ENCODE assay signal across 28 mouse cellular contexts in genomic region chr8:120161658-120162403, GRCm38 (mm10). TPM values are rescaled to one million over a fixed set of nuclear protein-coding genes. Genes with fewer than 3 reads are reported as not detected.
DNase-seq lines count a peak whose midpoint lies in the region; TF ChIP-seq lines count a peak whose summit lies in the region.
"Had no signal": no experiment of that assay in that cellular context is flagged by ENCODE, and none has a peak within 500 bp of the region (broad histone marks: within the 10 kb centered on the region; RNA-seq: fewer than 3 reads in every experiment).

No protein-coding gene starts in this region.

- no peak for DNase-seq in cerebellum, adult 2 months
- DNase-seq in cerebellum, adult 9-11 months = no peak
- no peak for DNase-seq in left cerebral cortex, adult 2 months (ENCODE audit: extremely low spot score in 1 of 2, low spot score in 2 of 2)
- no peak for DNase-seq in left cerebral cortex, adult 11 months (ENCODE audit: low spot score)
- DNase-seq in adrenal gland, adult 8-10 months = peak; percentile 80
- DNase-seq in brain, adult 2 months (ENCODE audit: low read depth, low spot score) = peak; percentile 63
- no peak for DNase-seq in yolk sac, embryonic 10.5 days (ENCODE audit: low spot score)
- no peak for DNase-seq in ovary, adult 18-20 months (ENCODE audit: low spot score)
- DNase-seq: cerebellum, adult 11 months; cerebellum, postnatal 14 days; forebrain, postnatal 0 days; kidney, adult 8-10 months; kidney, postnatal 10 days; lung, postnatal 4 days; right cerebral cortex, adult 18-20 months; thymus, adult 2 months; thymus, postnatal 4 days had no signal

- peak overlapping the region; percentile 68 for H3K27ac ChIP-seq in cerebellum, adult 2 months (ENCODE audit: insufficient read depth, low read length)
- peak overlapping the region; percentile 51; the same call in 1 of the 2 replicates for H3K27ac ChIP-seq in left cerebral cortex, adult 2 months
- H3K27ac ChIP-seq: forebrain, embryonic 10.5 days; hindbrain, embryonic 14.5 days; intestine, embryonic 15.5 days; stomach, postnatal 0 days had no signal

- intact Hi-C loops in left cerebral cortex, adult 2 months (cut with DNase I) = no loop called here

- no peak for TF ChIP-seq CTCF in cerebellum, adult 2 months (IDR thresholded peaks at IDR 0.05; ENCODE audit: borderline replicate concordance, insufficient read depth, low read depth, low read length)
- no peak for TF ChIP-seq CTCF in left cerebral cortex, adult 2 months (IDR thresholded peaks at IDR 0.05)

- no peak for TF ChIP-seq POLR2A in cerebellum, adult 2 months (IDR thresholded peaks at IDR 0.05; ENCODE audit: borderline replicate concordance, insufficient read depth, low read length)

- H3K4me1 ChIP-seq in cerebellum, adult 2 months (ENCODE audit: control insufficient read depth, insufficient read depth, low read length) = peaks cover 52% of the 10 kb centered on the region
- H3K4me1 ChIP-seq: intestine, embryonic 15.5 days had no signal

- H3K4me3 ChIP-seq in cerebellum, adult 2 months (replicated peaks; ENCODE audit: insufficient read depth, low read depth, low read length) = no peak overlapping the region
- no peak overlapping the region for H3K4me3 ChIP-seq in left cerebral cortex, adult 2 months
- H3K4me3 ChIP-seq: forebrain, embryonic 10.5 days; intestine, embryonic 15.5 days had no signal

- 55% methylated on average over 16 of the region's 16 CpGs for WGBS in cerebellum, adult 2 months

- H3K27me3 ChIP-seq in cerebellum, adult 2 months (ENCODE audit: control insufficient read depth, insufficient read depth, low read length) = no peaks in the 10 kb centered on the region
- H3K27me3 ChIP-seq: intestine, embryonic 15.5 days had no signal

RNA-seq across cellular contexts. Expression of gene Fam92b, which starts 15.4 kb away (rescaled TPM):
- 1.8 and 3.3 TPM in 2 replicates for polyA plus RNA-seq in cerebellum, adult 2 months (2012; rRNA removed)
- 1 to 10 TPM in 1 of 2 experiments, under 1 TPM in 1; 0.68 to 1.0 TPM for total RNA-seq in left cerebral cortex, adult 2 months (2021)
- total RNA-seq in adrenal gland, adult 8-10 months (2022) = 1 to 10 TPM in 3 of 4 experiments, under 1 TPM in 1; 0.99 to 4.1 (median 2.6) TPM
- total RNA-seq: gastrocnemius, adult 18-20 months; gastrocnemius, postnatal 4 days; liver, adult 2 months; megakaryocyte-erythroid progenitor cell, adult 5-6 weeks had no signal
- polyA plus RNA-seq: CD4-positive, CD25-positive, alpha-beta regulatory T cell, adult 4 months; heart, postnatal 0 days; liver, adult 2 months; liver, embryonic 16.5 days had no signal

RNA-seq across cellular contexts. Expression of gene 6430548M08Rik, which starts 47.9 kb away (rescaled TPM):
- 175 and 188 TPM in 2 replicates for polyA plus RNA-seq in cerebellum, adult 2 months (2012; rRNA removed)
- total RNA-seq in left cerebral cortex, adult 2 months (2021) = 100 to 1,000 TPM; 234 to 249 TPM
- 100 to 1,000 TPM; 110 to 182 (median 142) TPM for total RNA-seq in adrenal gland, adult 8-10 months (2022)

Comparison
In these comparisons a context has a peak if more than half of its experiments do, and no peak if none do; other contexts are left out.
1. DNase-seq: peak in adrenal gland, adult 8-10 months (single experiment) and brain, adult 2 months (single experiment); none in cerebellum, adult 2 months (0 of 2), cerebellum, adult 9-11 months (single experiment), left cerebral cortex, adult 2 months (0 of 2), left cerebral cortex, adult 11 months (single experiment), yolk sac, embryonic 10.5 days (single experiment) and ovary, adult 18-20 months (single experiment).